Mouse (Mus musculus) left cerebral cortex, adult 8-10 months (tissue): ENCODE data around the gene Syne2. TPM values are rescaled to one million over a fixed set of nuclear protein-coding genes. Genes with fewer than 3 reads are reported as not detected.

Experiments
- DNase-seq, 2 experiments: peaks; one replicate each; pipeline ENCODE4 v3.0.0; 2022; ENCODE audit warnings: low spot score in 2 of 2
- total RNA-seq, 4 experiments: library from RNA; stranded (reverse); gene quantifications; 2 replicates each; pipeline ENCODE4 v1.2.4; 2022

Gene Syne2
- total RNA-seq, 4 experiments from 2014 or later = 23.1 to 27.7 (median 25.7) TPM

GRCm38 (mm10) chr12:75866419-75867373 lies 48.8 kb downstream of the Syne2 start:
- no peak for DNase-seq

- DNase-seq = no peak
Measured at GRCm38 (mm10) chr12:75873546-75874235, 55.8 kb downstream of the Syne2 start.

DNA sequence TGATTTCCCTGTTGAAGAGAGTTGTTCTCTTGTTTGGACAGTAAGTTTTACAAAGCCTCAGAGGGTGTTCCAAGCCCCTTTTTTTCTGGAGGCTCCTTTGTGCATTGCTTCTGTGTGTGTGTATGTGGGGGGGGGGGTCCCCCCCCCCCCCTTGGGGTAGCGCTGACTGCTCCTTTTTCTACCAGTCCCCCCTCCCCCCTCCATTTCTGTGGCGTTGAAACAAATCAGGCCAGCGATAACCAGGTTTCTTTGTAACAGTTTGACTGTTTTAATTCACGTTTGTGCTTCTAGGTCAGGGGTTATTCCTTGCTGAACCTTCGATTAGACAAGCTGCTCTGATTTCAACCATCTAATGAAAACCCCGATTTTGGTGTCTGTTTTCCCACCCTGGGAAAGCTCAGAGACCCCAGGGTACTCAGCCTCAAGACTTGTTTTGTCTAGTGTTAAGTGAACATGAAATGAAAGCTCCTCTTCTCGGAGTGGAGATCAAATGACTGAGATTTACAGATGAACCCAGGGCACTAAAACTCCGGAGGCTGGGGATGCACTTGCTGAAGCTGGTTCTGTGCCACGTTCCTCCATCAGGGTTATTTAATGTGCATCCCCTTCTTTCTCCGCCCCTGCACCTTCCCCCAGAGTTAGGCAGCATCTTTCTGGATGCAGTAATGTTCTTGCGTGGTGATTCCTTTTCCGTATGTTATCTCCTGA lies 56.5 kb downstream of the Syne2 start:
- no peak for DNase-seq

- DNase-seq = no peak
Measured at GRCm38 (mm10) chr12:75879636-75880317, 61.8 kb downstream of the Syne2 start.

- no peak for DNase-seq
Measured at GRCm38 (mm10) chr12:75881554-75881953, 63.6 kb downstream of the Syne2 start.

DNA sequence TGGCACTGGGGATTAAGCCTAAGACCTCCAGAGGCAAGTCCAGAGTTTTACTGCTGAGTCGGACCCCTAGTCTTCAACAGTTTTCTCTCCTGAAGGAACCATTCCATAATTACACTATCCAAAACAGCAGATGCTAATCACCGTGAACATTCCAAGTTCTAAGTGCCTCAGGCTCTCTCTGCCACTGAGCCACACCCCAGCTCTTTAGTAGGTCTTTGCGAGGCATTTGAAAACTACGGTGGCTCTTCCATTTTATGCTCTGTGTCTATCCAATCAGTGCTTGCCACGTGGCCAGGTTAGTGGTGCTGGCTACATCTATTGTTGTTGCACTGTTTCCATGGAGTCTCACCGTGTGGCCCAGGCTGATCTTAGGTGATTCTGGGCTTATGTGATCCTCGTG lies 68.2 kb downstream of the Syne2 start:
- no peak for DNase-seq

DNA sequence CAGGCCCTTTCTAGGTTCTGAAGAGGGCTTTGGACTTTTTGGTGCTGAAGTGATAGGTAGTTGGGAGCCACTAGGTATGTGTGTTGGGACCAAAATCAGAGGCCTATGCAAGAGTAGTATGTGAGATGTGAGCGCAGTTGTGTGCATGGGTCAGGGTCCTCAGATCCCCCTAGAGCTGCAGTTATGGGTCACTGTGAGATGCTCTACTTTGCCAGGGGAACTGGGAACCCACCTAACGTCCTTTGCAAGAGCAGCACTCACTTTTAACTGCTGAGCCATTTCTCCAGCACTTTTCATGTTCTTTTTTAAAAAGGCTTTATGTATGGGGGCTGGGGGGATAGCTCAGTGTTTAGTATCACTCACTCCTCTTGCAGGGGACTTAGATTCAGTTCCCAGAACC lies 69.0 kb downstream of the Syne2 start:
- no peak for DNase-seq

DNA sequence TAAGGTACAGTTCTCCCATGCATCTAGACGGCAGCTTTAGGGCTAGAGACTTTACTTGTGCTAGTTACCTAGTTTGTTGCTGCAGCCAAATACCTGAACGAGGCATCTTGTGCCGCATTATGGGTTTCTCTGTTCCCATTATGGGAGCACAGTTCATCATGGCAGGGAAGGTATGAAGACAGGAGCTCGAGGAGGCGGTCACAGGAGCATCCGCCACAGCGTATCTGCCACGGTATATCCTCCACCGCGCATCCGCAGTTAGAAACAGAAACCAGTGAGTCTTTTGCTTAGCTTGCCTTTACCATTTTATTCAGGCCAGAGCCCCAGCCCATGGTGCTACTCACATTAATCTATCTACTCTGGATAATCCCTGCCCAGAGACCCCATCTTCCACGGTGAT lies 70.8 kb downstream of the Syne2 start:
- DNase-seq = no peak

GRCm38 (mm10) chr12:75891206-75891605 lies 73.3 kb downstream of the Syne2 start:
- no peak for DNase-seq

DNA sequence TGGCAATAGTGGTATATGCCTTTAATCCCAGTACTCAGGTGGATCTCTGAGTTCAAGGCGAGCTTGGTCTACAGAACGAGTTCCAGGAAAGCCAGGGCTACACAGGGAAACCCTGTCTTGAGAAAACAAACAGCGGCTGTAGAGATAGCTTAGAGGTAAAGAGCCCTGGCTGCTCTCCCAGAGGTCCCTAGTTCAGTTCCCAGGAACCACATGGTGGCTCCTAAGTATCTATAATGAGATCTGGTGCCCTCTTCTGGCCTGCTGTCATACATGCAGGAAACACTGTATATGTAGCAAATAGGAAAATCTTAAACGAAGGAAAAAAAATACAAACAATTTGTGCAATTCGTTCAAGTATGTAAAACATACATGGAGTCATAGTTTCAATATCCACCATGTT lies 75.5 kb downstream of the Syne2 start:
- DNase-seq = no peak

- DNase-seq = no peak
Measured at GRCm38 (mm10) chr12:75894316-75894997, 76.5 kb downstream of the Syne2 start.

- DNase-seq = no peak
Measured at GRCm38 (mm10) chr12:75894998-75895331, 77.0 kb downstream of the Syne2 start.

DNA sequence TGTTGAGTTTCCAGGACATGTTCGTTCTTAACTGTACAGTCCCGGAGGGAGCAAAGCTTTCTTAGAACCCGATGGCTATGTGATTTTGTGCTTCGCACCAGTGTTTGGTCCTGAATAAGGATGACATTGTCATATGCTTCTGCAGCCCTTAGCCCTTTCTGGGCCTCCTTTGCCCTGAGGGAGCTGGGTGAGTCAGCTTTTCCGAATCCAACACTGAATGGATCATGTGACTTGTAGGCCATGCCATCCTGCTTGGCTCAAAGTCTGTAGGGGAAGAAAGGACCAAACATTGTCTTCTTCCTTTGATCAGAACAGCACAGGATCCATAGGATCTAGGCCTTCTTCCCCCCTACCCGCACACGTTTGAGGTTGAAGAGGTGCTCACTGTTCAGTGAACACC lies 79.9 kb downstream of the Syne2 start:
- no peak for DNase-seq

DNA sequence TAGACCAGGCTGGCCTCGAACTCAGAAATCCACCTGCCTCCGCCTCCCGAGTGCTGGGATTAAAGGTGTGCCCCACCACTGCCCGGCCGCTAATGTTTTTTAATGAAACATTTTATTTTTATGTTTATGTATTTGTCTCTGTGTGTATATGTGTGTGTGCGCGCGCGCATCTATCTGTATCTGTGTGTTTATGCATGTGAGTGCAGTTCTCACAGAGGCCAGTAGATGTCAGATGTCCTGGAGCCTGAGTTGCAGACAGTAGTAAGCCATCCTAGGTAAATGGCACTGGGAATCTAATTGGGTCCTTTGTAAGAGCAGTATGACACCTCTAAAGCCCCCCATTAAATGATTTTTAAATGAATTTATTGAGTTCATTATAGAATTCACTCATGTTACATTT lies 83.8 kb downstream of the Syne2 start:
- DNase-seq = no peak

GRCm38 (mm10) chr12:75904068-75904467 lies 86.1 kb downstream of the Syne2 start:
- no peak for DNase-seq

DNA sequence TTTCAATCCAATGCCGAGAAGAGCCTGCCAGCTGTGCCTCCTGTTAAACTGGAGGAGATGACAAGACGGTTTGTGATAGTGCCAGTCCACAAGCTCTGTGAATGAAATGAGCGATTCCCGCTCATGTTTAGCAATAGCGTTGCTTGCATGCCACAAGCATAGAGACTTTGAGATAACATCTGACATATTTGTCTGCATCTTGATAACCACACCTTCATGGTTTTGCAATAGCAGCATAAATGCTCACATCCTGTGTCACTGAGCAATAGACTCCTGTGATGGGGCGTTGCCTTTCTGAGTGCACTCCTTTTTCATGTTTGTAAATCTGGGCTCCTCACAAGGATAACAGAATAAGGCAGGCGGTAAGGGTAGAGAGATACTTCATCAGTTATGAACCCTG lies 87.4 kb downstream of the Syne2 start:
- no peak for DNase-seq

DNA sequence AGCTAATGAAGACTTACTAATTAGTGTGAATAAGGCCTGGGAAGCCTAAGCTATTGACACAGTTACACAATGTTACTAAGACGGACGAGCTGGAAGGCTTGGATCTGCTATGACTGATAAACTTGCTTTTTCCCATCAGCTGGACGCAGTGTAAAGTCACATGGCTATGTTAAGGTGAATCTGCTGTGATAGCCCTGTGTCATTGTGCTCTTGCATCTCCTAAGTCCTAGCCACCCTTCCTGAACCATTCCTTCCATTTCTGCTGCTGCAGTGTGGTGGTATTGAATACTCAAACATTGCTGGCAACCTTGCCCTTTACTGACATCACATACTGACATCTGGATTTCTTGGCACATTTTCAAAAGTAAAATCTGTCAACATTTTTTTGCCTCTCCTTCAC lies 90.5 kb downstream of the Syne2 start:
- no peak for DNase-seq

DNA sequence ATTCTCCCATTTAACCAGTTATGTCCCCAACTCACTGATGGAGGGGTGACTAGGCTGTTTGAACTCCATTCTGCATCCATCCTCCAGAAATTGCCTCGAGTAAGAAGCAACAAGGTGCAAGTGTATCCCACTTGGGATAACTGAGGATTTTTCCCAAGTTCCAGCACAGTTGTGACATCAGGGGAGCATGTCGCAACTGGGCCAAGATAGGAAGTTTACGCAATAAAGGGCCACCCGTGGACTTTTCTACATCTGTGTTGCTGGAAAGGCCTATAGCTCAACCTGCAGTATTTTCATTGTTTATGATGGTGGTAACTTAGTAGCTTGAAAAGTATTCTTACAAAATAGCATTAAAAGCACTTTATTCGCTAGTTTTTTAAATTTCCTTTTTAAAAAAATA lies 97.8 kb downstream of the Syne2 start:
- no peak for DNase-seq

- DNase-seq = no peak
Measured at GRCm38 (mm10) chr12:75918415-75918814, 100.5 kb downstream of the Syne2 start.

- peak; percentile 28 to 35 for DNase-seq
Measured at GRCm38 (mm10) chr12:75918914-75919313, 101.0 kb downstream of the Syne2 start.

GRCm38 (mm10) chr12:75922900-75923299 lies 105.0 kb downstream of the Syne2 start:
- DNase-seq = no peak
